8 mouse cellular contexts compared by ENCODE assay signal in genomic region chr7:111014893-111015292, GRCm38 (mm10). TPM values are rescaled to one million over a fixed set of nuclear protein-coding genes. Genes with fewer than 3 reads are reported as not detected.
DNase-seq lines count a peak whose midpoint lies in the region; ATAC-seq and TF ChIP-seq lines count a peak whose summit lies in the region.

No protein-coding gene starts in this region.

- H3K4me3 ChIP-seq in forebrain, embryonic 10.5 days: no peak overlapping the region
- H3K4me3 ChIP-seq in heart, embryonic 16.5 days (ENCODE audit: low read length): no peak overlapping the region
- H3K4me3 ChIP-seq in liver, embryonic 14.5 days (ENCODE audit: insufficient read depth in 1 of 2, low read depth in 2 of 2, low read length in 2 of 2): no peak overlapping the region
- H3K4me3 ChIP-seq in neural tube, embryonic 12.5 days: no peak overlapping the region
- no peak overlapping the region for H3K4me3 ChIP-seq in stomach, postnatal 0 days (ENCODE audit: low read depth, low read length)

- ATAC-seq in heart, embryonic 16.5 days (replicated peaks; ENCODE audit: extremely low read depth, insufficient read depth, low FRiP score): peak; percentile 72; the same call in 1 of the 2 replicates
- peak; percentile 68 for ATAC-seq in liver, embryonic 14.5 days (ENCODE audit: insufficient read depth)
- ATAC-seq in neural tube, embryonic 12.5 days (ENCODE audit: low FRiP score, low read depth): peak; percentile 63
- ATAC-seq in stomach, postnatal 0 days (ENCODE audit: low FRiP score, low TSS enrichment): peak; percentile 81

- H3K27me3 ChIP-seq in forebrain, embryonic 10.5 days (ENCODE audit: poor library complexity, severe bottlenecking): no peaks in the 10 kb centered on the region
- no peaks in the 10 kb centered on the region for H3K27me3 ChIP-seq in heart, embryonic 16.5 days (ENCODE audit: control insufficient read depth, insufficient read depth, low read length)
- H3K27me3 ChIP-seq in liver, embryonic 14.5 days (ENCODE audit: control insufficient read depth, insufficient read depth, low read length): no peaks in the 10 kb centered on the region
- H3K27me3 ChIP-seq in neural tube, embryonic 12.5 days (replicated peaks): no peaks in the 10 kb centered on the region
- no peaks in the 10 kb centered on the region for H3K27me3 ChIP-seq in stomach, postnatal 0 days (ENCODE audit: control insufficient read depth, insufficient read depth, low read length)

- H3K27ac ChIP-seq in forebrain, embryonic 10.5 days: no peak overlapping the region
- H3K27ac ChIP-seq in heart, embryonic 16.5 days (ENCODE audit: low read length): no peak overlapping the region
- no peak overlapping the region for H3K27ac ChIP-seq in liver, embryonic 14.5 days
- H3K27ac ChIP-seq in neural tube, embryonic 12.5 days: no peak overlapping the region
- H3K27ac ChIP-seq in stomach, postnatal 0 days (replicated peaks): no peak overlapping the region

- peak; percentile 97 for TF ChIP-seq CTCF in brain, embryonic 14.5 days (IDR thresholded peaks at IDR 0.05; ENCODE audit: borderline replicate concordance, extremely low read depth, insufficient read depth, insufficient read length)
- TF ChIP-seq CTCF in liver, embryonic 14.5 days (IDR thresholded peaks at IDR 0.05; ENCODE audit: low read depth): peak; percentile 98
- peak; percentile 96 for TF ChIP-seq CTCF in stomach, postnatal 0 days (IDR thresholded peaks at IDR 0.05; ENCODE audit: low read depth)

- H3K36me3 ChIP-seq in forebrain, embryonic 10.5 days (replicated peaks): no peaks in the 10 kb centered on the region
- H3K36me3 ChIP-seq in heart, embryonic 16.5 days (ENCODE audit: control insufficient read depth, insufficient read depth): no peaks in the 10 kb centered on the region
- no peaks in the 10 kb centered on the region for H3K36me3 ChIP-seq in liver, embryonic 14.5 days (replicated peaks; ENCODE audit: control insufficient read depth, insufficient read depth, low read depth)
- no peaks in the 10 kb centered on the region for H3K36me3 ChIP-seq in neural tube, embryonic 12.5 days
- no peaks in the 10 kb centered on the region for H3K36me3 ChIP-seq in stomach, postnatal 0 days (ENCODE audit: control insufficient read depth, insufficient read depth, low read length)

- TF ChIP-seq POLR2A in brain, embryonic 14.5 days (IDR thresholded peaks at IDR 0.05; ENCODE audit: borderline replicate concordance, extremely low read depth, insufficient read depth, insufficient read length, poor library complexity, severe bottlenecking): no peak

- WGBS in forebrain, embryonic 10.5 days: 35% methylated on average over 5 of the region's 5 CpGs
- 9% methylated on average over 5 of the region's 5 CpGs for WGBS in heart, embryonic 16.5 days
- WGBS in liver, embryonic 14.5 days (ENCODE audit: insufficient replicate concordance): 4% methylated on average over 5 of the region's 5 CpGs
- 38% methylated on average over 5 of the region's 5 CpGs for WGBS in neural tube, embryonic 12.5 days
- WGBS in stomach, postnatal 0 days: 23% methylated on average over 5 of the region's 5 CpGs

- DNase-seq in CD4-positive helper T cell, adult 2 months (ENCODE audit: low read depth, low spot score): peak; percentile 85
- peak; percentile 93 for DNase-seq in brain, embryonic 14.5 days (ENCODE audit: low read depth)
- DNase-seq in forebrain, embryonic 10.5 days (ENCODE audit: extremely low spot score, low spot score): peak; percentile 85
- peak; percentile 91 to 97 for DNase-seq in kidney, postnatal 25 days
- DNase-seq in liver, embryonic 14.5 days (ENCODE audit: low read depth in 3 of 3, low spot score in 3 of 3): peak; percentile 68 to 77 (median 73)
- peak; percentile 89 for DNase-seq in stomach, postnatal 0 days (ENCODE audit: low spot score)

- TF ChIP-seq EP300 in liver, embryonic 14.5 days (IDR thresholded peaks at IDR 0.05; ENCODE audit: low read depth): no peak
- TF ChIP-seq EP300 in stomach, postnatal 0 days (optimal IDR thresholded peaks at IDR 0.05): no peak

- H3K4me1 ChIP-seq in forebrain, embryonic 10.5 days: no peaks in the 10 kb centered on the region
- peaks cover 3% of the 10 kb centered on the region; the same call in 1 of the 2 replicates for H3K4me1 ChIP-seq in heart, embryonic 16.5 days (ENCODE audit: control insufficient read depth, insufficient read depth, low read length)
- peaks cover 0 to 10% of the 10 kb centered on the region in 2 experiments; a peak in 2 of 4 replicates for H3K4me1 ChIP-seq in liver, embryonic 14.5 days (replicated peaks; ENCODE audit: control insufficient read depth in 2 of 2, insufficient read depth in 2 of 2, low read length in 1 of 2)
- no peaks in the 10 kb centered on the region for H3K4me1 ChIP-seq in neural tube, embryonic 12.5 days
- H3K4me1 ChIP-seq in stomach, postnatal 0 days (replicated peaks; ENCODE audit: control insufficient read depth, insufficient read depth): no peaks in the 10 kb centered on the region

- no peak overlapping the region; the same call in 1 of the 2 replicates for H3K9ac ChIP-seq in heart, embryonic 16.5 days (ENCODE audit: low read length)
- no peak overlapping the region for H3K9ac ChIP-seq in liver, embryonic 14.5 days (replicated peaks)
- H3K9ac ChIP-seq in neural tube, embryonic 12.5 days: no peak overlapping the region
- no peak overlapping the region for H3K9ac ChIP-seq in stomach, postnatal 0 days (ENCODE audit: low read length)

- no peak overlapping the region for H3K4me2 ChIP-seq in heart, embryonic 16.5 days (ENCODE audit: low read depth, low read length)
- no peak overlapping the region for H3K4me2 ChIP-seq in liver, embryonic 14.5 days (ENCODE audit: low read depth)
- no peak overlapping the region for H3K4me2 ChIP-seq in neural tube, embryonic 12.5 days (replicated peaks)
- no peak overlapping the region for H3K4me2 ChIP-seq in stomach, postnatal 0 days (replicated peaks; ENCODE audit: low read depth)

- H3K9me3 ChIP-seq in forebrain, embryonic 10.5 days: no peaks in the 10 kb centered on the region
- H3K9me3 ChIP-seq in heart, embryonic 16.5 days (replicated peaks; ENCODE audit: control insufficient read depth, low read length): no peaks in the 10 kb centered on the region
- H3K9me3 ChIP-seq in liver, embryonic 14.5 days (ENCODE audit: control insufficient read depth, low read length): no peaks in the 10 kb centered on the region
- no peaks in the 10 kb centered on the region for H3K9me3 ChIP-seq in neural tube, embryonic 12.5 days
- no peaks in the 10 kb centered on the region for H3K9me3 ChIP-seq in stomach, postnatal 0 days (ENCODE audit: control insufficient read depth, low read length)

RNA-seq across cellular contexts. Expression of gene Ctr9, which starts 13.9 kb away (rescaled TPM):
- polyA plus RNA-seq in brain, embryonic 14.5 days (2012; rRNA removed): 44.9 and 55.8 TPM in 2 replicates
- 76.3 and 82.6 TPM in 2 replicates for polyA plus RNA-seq in forebrain, embryonic 10.5 days (2016; fragmentation: Nextera tagmentation; extraction: Ambion mirVana)
- polyA plus RNA-seq in heart, embryonic 16.5 days (2015; fragmentation: Nextera tagmentation; extraction: Ambion mirVana): 38.6 and 40.3 TPM in 2 replicates
- 7.0 and 12.7 TPM in 2 replicates for polyA plus RNA-seq in liver, embryonic 14.5 days (2012; rRNA removed)
- 20.2 and 22.4 TPM in 2 replicates for polyA plus RNA-seq in liver, embryonic 14.5 days (2014; fragmentation: Nextera tagmentation; extraction: Ambion mirVana)
- 100 and 102 TPM in 2 replicates for polyA plus RNA-seq in neural tube, embryonic 12.5 days (2016; fragmentation: Nextera tagmentation; extraction: Ambion mirVana)
- 22.4 and 26.4 TPM in 2 replicates for polyA plus RNA-seq in stomach, postnatal 0 days (2015; fragmentation: Nextera tagmentation; extraction: Ambion mirVana)

RNA-seq across cellular contexts. Expression of gene Mrvi1, which starts 32.6 kb away (rescaled TPM):
- 0.74 and 1.7 TPM in 2 replicates for polyA plus RNA-seq in brain, embryonic 14.5 days (2012; rRNA removed)
- 0.87 and 1.2 TPM in 2 replicates for polyA plus RNA-seq in forebrain, embryonic 10.5 days (2016; fragmentation: Nextera tagmentation; extraction: Ambion mirVana)
- 3.2 and 5.5 TPM in 2 replicates for polyA plus RNA-seq in heart, embryonic 16.5 days (2015; fragmentation: Nextera tagmentation; extraction: Ambion mirVana)
- polyA plus RNA-seq in liver, embryonic 14.5 days (2012; rRNA removed): 3.7 TPM in 2 replicates
- 4.7 and 5.5 TPM in 2 replicates for polyA plus RNA-seq in liver, embryonic 14.5 days (2014; fragmentation: Nextera tagmentation; extraction: Ambion mirVana)
- polyA plus RNA-seq in neural tube, embryonic 12.5 days (2016; fragmentation: Nextera tagmentation; extraction: Ambion mirVana): 2.2 and 3.1 TPM in 2 replicates
- 8.4 and 9.1 TPM in 2 replicates for polyA plus RNA-seq in stomach, postnatal 0 days (2015; fragmentation: Nextera tagmentation; extraction: Ambion mirVana)
